Mouse (Mus musculus): Measurements from ENCODE around the gene Clca3a2. TPM values are rescaled to one million over a fixed set of nuclear protein-coding genes. Genes with fewer than 3 reads are reported as not detected.
"Not testable (repeated sequence)": the region's sequence is repeated elsewhere in the genome, so short reads cannot be mapped to it uniquely, and the experiment has no call there.

Clca3a2 gene
- total RNA-seq, 2 experiments from 2014 or later: 0.31 to 0.59 TPM

DNA sequence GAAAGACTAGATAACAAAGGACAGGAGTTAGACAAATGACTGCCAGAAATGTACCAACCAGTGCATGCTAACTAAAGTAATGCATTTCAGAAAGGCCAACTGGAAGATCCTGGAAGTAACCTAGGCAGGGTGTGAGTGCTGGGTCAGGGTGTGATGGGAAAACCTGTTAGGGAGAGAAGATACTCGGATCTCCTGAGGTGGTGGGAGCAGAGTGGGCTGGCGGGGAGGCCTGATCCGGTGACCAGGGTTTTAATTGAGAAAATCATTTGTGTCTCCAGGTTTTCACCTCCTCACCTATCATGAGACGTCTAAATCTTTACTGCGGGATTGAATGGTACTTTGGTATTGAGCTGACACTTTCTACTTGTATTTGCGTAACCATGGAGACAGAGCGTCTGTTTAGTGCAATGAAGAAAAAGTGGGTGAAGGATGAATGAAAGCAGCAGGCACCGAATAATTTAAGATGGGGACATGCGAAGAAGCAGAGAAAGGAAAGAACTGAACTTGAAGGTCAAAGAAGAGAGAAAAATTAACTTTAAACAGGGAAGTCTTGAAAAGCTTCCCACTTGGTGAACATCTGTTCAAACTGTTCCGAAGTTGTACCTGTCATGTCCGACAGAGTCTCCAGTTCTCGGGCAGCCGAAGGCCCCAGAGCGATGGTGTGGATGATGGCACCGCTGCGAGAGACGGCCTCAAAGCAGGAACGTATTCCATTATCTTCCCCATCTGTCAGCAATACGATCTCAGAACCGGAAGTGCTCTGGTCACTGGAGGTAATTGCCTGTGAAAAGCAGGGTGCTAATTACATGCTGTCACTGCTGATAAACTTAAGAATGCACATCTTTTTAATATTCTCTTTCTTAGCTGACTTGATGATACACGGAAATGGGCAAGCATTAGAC, 70.0 kb downstream of the Clca3a2 start:
- DNase-seq; intact Hi-C loops (cut with DNase I): not testable (repeated sequence)

- DNase-seq; intact Hi-C loops (cut with DNase I): not testable (repeated sequence)
Measured at GRCm38 (mm10) chr3:144747706-144748105, 71.6 kb downstream of the Clca3a2 start.

Other genes starting within 250 kb of the Clca3a2 start
- 10 to 100 TPM; 11.9 to 12.6 TPM for gene Hs2st1, start 249.3 kb downstream of the Clca3a2 start, total RNA-seq (2021)
- gene Selenof, start 249.2 kb downstream of the Clca3a2 start, total RNA-seq (2021): 100 to 1,000 TPM; 169 to 176 TPM
- gene Sh3glb1, start 99.2 kb downstream of the Clca3a2 start, total RNA-seq (2021): 100 to 1,000 TPM; 292 to 300 TPM
- gene Clca3a1, start 58.5 kb downstream of the Clca3a2 start, total RNA-seq (2021): 1 to 10 TPM; 2.2 to 2.8 TPM
- not detected for gene Clca3b, start 29.9 kb upstream of the Clca3a2 start, total RNA-seq (2021)
- not detected for gene Clca4b, start 113.0 kb upstream of the Clca3a2 start, total RNA-seq (2021)
- gene Clca4a, start 155.6 kb upstream of the Clca3a2 start, total RNA-seq (2021): not detected
- under 1 TPM in 1 of 2 experiments, not detected in 1; 0.14 TPM for gene Clca1, start 213.3 kb upstream of the Clca3a2 start, total RNA-seq (2021)

Measured in heart, postnatal 14 days (tissue).